8 mouse cellular contexts compared by ENCODE assay signal in the genomic region with DNA sequence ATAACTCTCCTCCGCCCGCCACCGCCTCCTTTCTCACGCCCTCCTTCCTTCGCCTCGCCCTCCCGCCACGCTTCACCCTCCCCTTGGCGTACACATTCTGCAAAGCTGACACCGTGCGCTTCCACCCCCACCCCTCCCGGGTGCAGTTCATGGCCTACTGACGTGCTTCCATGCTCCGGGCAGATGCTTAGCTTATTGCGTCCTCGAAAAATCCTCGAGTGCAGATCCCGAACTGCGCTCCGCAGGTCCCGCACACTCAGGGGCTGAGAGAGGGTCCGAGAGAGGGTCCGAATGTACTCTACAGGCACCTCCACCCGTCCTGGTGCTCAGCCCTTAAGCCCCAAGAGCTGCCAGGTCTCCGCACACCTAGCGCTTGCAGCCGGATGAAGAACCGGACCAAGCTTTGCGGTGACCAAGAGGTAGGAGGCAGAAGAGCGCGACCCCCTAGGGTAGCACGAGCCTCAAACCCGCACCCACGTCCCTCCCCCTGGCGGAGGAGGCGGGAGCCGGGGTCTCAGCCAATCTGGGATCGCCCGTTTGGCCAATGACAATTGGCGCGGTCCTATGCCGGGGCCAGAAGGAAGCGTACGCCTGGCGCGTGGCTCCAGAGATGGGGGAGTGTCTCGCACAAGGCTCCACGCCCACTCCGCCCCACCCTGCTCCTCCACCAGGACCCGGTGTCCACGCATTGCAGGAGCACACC. TPM values are rescaled to one million over a fixed set of nuclear protein-coding genes. Genes with fewer than 3 reads are reported as not detected.
DNase-seq lines count a peak whose midpoint lies in the region; ATAC-seq lines count a peak whose summit lies in the region.

A gene (minus strand): TSS at position 456 of the 703 bp plus-strand sequence.

- H3K4me3 ChIP-seq in macrophage (ENCODE audit: inconsistent target) = peak within 1 kb of the TSS; percentile 5; the same call in 1 of the 2 replicates

- ATAC-seq in granulocyte monocyte progenitor cell, adult 5-6 weeks (replicated peaks; ENCODE audit: poor library complexity, severe bottlenecking) = peak; percentile 31

- no peak within 1 kb of the TSS for H3K27ac ChIP-seq in macrophage

- H3K36me3 ChIP-seq in macrophage (ENCODE audit: inconsistent target) = no peaks in the 10 kb centered on the region

- no peaks in the 10 kb centered on the region for H3K79me2 ChIP-seq in macrophage (ENCODE audit: inconsistent target)

- DNase-seq in kidney, adult 18-20 months = peak; percentile 3
- no peak for DNase-seq in kidney, adult 11 months
- peak; percentile 32 to 33 for DNase-seq in adrenal gland, postnatal 36 days
- DNase-seq in kidney, postnatal 14 days = peak; percentile 9
- peak; percentile 48 for DNase-seq in urinary bladder, postnatal 14 days (ENCODE audit: low spot score)
- DNase-seq in thymus, postnatal 36 days = no peak

- WGBS in macrophage (ENCODE audit: missing documents) = 4% methylated on average over 51 of the region's 51 CpGs

RNA-seq across cellular contexts. Expression of the gene that starts here (rescaled TPM):
- total RNA-seq in adrenal gland, postnatal 36 days (2021) = under 1 TPM in 1 of 2 experiments, not detected in 1; 0.46 TPM
- total RNA-seq in granulocyte monocyte progenitor cell, adult 5-6 weeks (2014; fragmentation: Nextera tagmentation) = 2.0 TPM in 2 replicates
- total RNA-seq in granulocyte monocyte progenitor cell, adult 5-6 weeks (2017) = 0.34 and 0.82 TPM in 2 replicates
- under 1 TPM in 4 of 26 experiments, not detected in 22; 0.41 to 0.92 (median 0.68) TPM for total RNA-seq in macrophage (2018; cell fraction: chromatin; rRNA removed)
- total RNA-seq in macrophage (2018; cell fraction: cytosol; rRNA removed) = 1 to 10 TPM in 1 of 26 experiments, under 1 TPM in 25; 0.06 to 1.0 (median 0.48) TPM
- total RNA-seq in macrophage (2018; cell fraction: nucleus; rRNA removed) = 1 to 10 TPM in 3 of 26 experiments, under 1 TPM in 7, not detected in 16; 0.33 to 1.3 (median 0.52) TPM
- 0.18 to 1.9 TPM (median 0.23 TPM) in 3 replicates for polyA plus RNA-seq in macrophage (2018)

Comparison
In these comparisons a context has a peak if more than half of its experiments do, and no peak if none do; other contexts are left out.
1. DNase-seq: peak in kidney, adult 18-20 months (single experiment), kidney, postnatal 14 days (single experiment) and urinary bladder, postnatal 14 days (single experiment); none in kidney, adult 11 months (single experiment) and thymus, postnatal 36 days (0 of 2).
2. Peak in DNase-seq in adrenal gland, postnatal 36 days; RNA of the gene not detected or under 1 TPM.